Mouse (Mus musculus) neural tube, embryonic 15.5 days (tissue): ENCODE measurements at regions not wholly inside any gene's neighbourhood (a gene's known extent, or its start where the extent isn't known, plus 50 kb on each side); places are given as distances from the start of the nearest gene placed in this dataset.

Experiments
- ATAC-seq: fragments of 200-750 bp; cut with Nextera tagmentation; 2 replicates; pipeline ENCODE4 v1.8.0; 2017; ENCODE audit warnings: mild to moderate bottlenecking, moderate TSS enrichment, moderate library complexity; ENCODE audit not compliant: low FRiP score
- H3K27ac ChIP-seq: fragments of 300-500 bp; sonication (generic); replicated peaks from 2 replicates; pipeline ENCODE4 v1.5.1; 2015; ENCODE audit warnings: mild to moderate bottlenecking, inconsistent platforms
- H3K27me3 ChIP-seq: fragments of 300-500 bp; sonication (generic); replicated peaks from 2 replicates; pipeline ENCODE4 v1.6.1; 2015; ENCODE audit warnings: inconsistent platforms
- H3K36me3 ChIP-seq: fragments of 300-500 bp; sonication (generic); 2 replicates; pipeline ENCODE4 v1.6.1; 2015; ENCODE audit warnings: inconsistent platforms
- H3K4me1 ChIP-seq: fragments of 300-500 bp; sonication (generic); 2 replicates; pipeline ENCODE4 v1.6.1; 2015; ENCODE audit warnings: inconsistent platforms
- H3K4me2 ChIP-seq: fragments of 300-500 bp; sonication (generic); 2 replicates; pipeline ENCODE4 v1.6.1; 2015; ENCODE audit warnings: inconsistent platforms, mild to moderate bottlenecking, moderate library complexity
- H3K4me3 ChIP-seq: fragments of 300-500 bp; sonication (generic); replicated peaks from 2 replicates; pipeline ENCODE4 v1.5.1; 2015; ENCODE audit warnings: mild to moderate bottlenecking, inconsistent platforms
- H3K9ac ChIP-seq: fragments of 300-500 bp; sonication (generic); replicated peaks from 2 replicates; pipeline ENCODE4 v1.6.1; 2015; ENCODE audit warnings: mild to moderate bottlenecking, inconsistent platforms
- H3K9me3 ChIP-seq: fragments of 300-500 bp; sonication (generic); replicated peaks from 2 replicates; pipeline ENCODE4 v1.6.1; 2016; ENCODE audit warnings: inconsistent platforms
- WGBS: fragments of 180-500 bp; shearing (Covaris S2); methylation state at CpG from one replicate; pipeline ENCODE4 v1.1.7; 2015; ENCODE audit warnings: mixed read lengths; 5-methylcytosine and 5-hydroxymethylcytosine counted together

- no peak overlapping the region for H3K4me2 ChIP-seq
- no peak for ATAC-seq
- no peaks in the 10 kb centered on the region for H3K4me1 ChIP-seq
- WGBS = 60% methylated on average over 3 of the region's 3 CpGs
- H3K9ac ChIP-seq = no peak overlapping the region
- no peaks in the 10 kb centered on the region for H3K36me3 ChIP-seq
- H3K27me3 ChIP-seq = no peaks in the 10 kb centered on the region
- H3K9me3 ChIP-seq = no peaks in the 10 kb centered on the region
- H3K4me3 ChIP-seq = no peak overlapping the region
- H3K27ac ChIP-seq = no peak overlapping the region
These were observed 687.0 kb downstream of the Tpm3-rs7 start for GRCm38 (mm10) chr14:114001377-114001776.

DNA sequence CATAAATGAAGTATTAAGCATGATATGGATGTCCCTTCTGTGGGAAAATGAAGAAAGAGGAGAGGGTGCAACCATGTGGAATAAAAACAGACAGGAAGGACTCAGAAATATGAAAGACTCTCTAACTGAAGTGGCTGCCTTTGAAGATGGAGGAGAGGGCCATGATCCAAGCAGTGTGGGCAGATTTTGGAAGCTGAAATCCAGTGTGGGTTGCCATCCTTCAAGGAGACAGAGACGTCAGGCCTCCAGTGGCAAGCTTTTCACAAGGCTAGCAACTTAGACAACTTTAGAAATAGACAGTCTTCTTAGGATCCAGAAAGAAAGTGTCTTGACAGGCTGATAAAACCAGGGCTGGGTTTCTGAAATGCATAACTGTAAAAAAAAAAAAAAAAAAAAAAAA, 688.0 kb downstream of the Tpm3-rs7 start:
- Histone ChIP-seq H3K4me2 (no peak overlapping the region), H3K4me3 (no peak overlapping the region), H3K27me3 (no peaks in the 10 kb centered on the region), H3K4me1 (no peaks in the 10 kb centered on the region), H3K36me3 (no peaks in the 10 kb centered on the region), H3K27ac (no peak overlapping the region), H3K9ac (no peak overlapping the region), H3K9me3 (no peaks in the 10 kb centered on the region)
- 85% methylated on average over 1 of the region's 1 CpGs for WGBS
- no peak for ATAC-seq

DNA sequence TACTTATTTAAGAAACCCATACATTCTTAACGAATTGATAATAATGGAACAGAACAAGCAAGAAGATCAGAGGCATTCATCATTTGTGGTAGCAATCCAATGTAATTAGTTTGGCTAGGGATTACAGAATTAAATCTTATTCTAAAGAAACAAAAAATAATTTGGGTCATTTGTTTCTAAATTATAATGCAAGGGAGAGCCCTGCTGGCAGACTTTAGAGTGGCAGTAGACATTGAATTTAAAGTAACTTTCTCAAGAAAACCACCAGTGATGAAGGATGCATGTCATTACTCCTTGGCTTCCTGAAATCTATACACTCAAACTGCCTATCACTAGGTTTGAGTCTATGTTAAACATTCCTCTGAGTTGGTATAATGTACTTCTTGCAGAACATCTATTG, 722.7 kb downstream of the Tpm3-rs7 start:
- Histone ChIP-seq H3K4me2 (no peak overlapping the region), H3K36me3 (no peaks in the 10 kb centered on the region)
- 83% methylated on average over 1 of the region's 1 CpGs for WGBS

DNA sequence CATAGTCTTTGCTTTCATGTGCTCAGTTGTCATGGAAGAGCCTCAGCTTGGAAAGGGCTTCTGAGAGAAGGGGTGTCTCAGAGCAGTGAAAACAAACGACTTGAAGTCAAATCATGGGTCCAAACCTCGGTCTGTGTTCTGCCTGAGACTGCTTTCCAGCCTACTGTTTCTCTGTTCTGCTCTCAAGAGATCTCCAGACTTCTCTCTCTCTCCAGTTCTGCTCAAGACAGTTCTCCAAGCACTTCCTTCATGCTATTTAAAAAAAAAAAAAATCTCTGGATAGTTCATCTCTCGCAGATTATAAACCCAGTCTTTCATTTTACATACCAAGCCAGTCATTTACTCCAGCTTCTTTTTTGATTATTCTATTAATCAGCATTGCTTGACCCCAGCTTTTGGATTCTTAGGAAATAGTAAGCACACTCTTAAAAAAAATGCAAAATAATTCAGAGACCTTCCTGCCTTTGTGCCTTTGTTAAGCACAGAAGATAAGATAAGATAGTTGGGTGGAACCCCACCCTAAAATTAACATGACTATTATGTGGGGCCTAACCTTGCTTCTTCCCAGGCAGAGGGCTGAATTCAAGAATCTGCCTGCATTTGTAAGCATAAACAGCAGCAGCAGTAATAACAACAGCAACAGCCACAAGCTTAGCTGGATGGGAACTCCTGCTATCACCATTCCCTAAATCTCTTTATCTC, 724.4 kb downstream of the Tpm3-rs7 start:
- H3K4me1 ChIP-seq = no peaks in the 10 kb centered on the region
- no peaks in the 10 kb centered on the region for H3K9me3 ChIP-seq
- no peaks in the 10 kb centered on the region for H3K27me3 ChIP-seq
- no peak for ATAC-seq
- WGBS = 47% methylated on average over 3 of the region's 3 CpGs
- H3K9ac ChIP-seq = no peak overlapping the region
- no peak overlapping the region for H3K4me2 ChIP-seq
- H3K4me3 ChIP-seq = no peak overlapping the region
- H3K27ac ChIP-seq = no peak overlapping the region
- no peaks in the 10 kb centered on the region for H3K36me3 ChIP-seq

More for the DNA sequence above, 722.7 kb downstream of the Tpm3-rs7 start:
- H3K27ac ChIP-seq = no peak overlapping the region
- H3K4me3 ChIP-seq = no peak overlapping the region
- no peaks in the 10 kb centered on the region for H3K4me1 ChIP-seq
- no peak overlapping the region for H3K9ac ChIP-seq
- no peak for ATAC-seq
- no peaks in the 10 kb centered on the region for H3K9me3 ChIP-seq
- no peaks in the 10 kb centered on the region for H3K27me3 ChIP-seq

GRCm38 (mm10) chr14:114053558-114054235, 739.3 kb downstream of the Tpm3-rs7 start:
- ATAC-seq = no peak
- Histone ChIP-seq H3K9me3 (no peaks in the 10 kb centered on the region), H3K4me1 (no peaks in the 10 kb centered on the region), H3K36me3 (no peaks in the 10 kb centered on the region), H3K27me3 (no peaks in the 10 kb centered on the region), H3K27ac (no peak overlapping the region), H3K4me2 (no peak overlapping the region), H3K9ac (no peak overlapping the region), H3K4me3 (no peak overlapping the region)
- WGBS = 85% methylated on average over 5 of the region's 5 CpGs

DNA sequence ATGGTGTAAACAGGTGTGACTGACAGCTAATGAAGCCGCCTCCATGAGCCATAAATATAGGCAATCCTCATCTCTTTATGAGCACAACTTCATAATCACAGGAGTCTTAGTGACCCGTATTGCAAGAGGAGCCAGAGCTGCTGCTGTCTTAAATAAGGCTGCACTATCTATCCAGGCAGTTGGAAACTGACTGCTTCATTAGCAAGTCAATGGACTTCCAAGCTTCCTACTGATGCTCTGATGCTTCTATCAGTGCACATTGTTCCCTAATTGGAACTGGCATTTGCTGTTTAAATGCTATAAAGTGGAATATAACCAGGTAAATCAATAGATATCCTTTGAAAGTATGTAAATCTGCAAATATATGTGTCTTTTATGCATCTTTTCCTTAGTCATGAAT, 746.9 kb downstream of the Tpm3-rs7 start:
- Histone ChIP-seq H3K4me1 (no peaks in the 10 kb centered on the region), H3K36me3 (no peaks in the 10 kb centered on the region), H3K4me3 (no peak overlapping the region), H3K27ac (no peak overlapping the region), H3K4me2 (no peak overlapping the region), H3K9me3 (no peaks in the 10 kb centered on the region), H3K27me3 (no peaks in the 10 kb centered on the region), H3K9ac (no peak overlapping the region)
- ATAC-seq = no peak
- 36% methylated on average over 2 of the region's 2 CpGs for WGBS

DNA sequence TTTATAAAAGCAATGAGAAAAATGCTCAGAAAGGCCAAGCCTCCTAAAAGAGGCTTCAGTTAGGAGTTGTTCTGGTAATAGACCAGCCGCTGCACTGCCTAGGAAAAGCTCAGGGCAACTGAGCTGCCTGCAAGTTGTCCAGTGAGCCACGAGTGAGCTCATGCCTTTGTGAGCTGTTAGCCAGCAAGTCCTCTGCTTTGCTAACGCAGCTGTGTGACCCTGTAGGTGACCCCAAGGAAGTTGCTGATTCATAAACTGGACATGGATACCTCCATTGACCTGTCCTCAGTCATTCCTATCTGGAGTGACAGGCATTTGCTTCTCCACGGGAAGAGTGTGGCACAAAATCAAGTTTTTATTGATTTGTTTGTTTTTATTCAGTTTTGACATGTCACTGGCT, 748.2 kb downstream of the Tpm3-rs7 start:
- Histone ChIP-seq H3K9ac (no peak overlapping the region), H3K36me3 (no peaks in the 10 kb centered on the region), H3K4me1 (no peaks in the 10 kb centered on the region), H3K4me2 (no peak overlapping the region), H3K27me3 (no peaks in the 10 kb centered on the region), H3K27ac (no peak overlapping the region), H3K4me3 (no peak overlapping the region), H3K9me3 (no peaks in the 10 kb centered on the region)
- 48% methylated on average over 4 of the region's 4 CpGs for WGBS
- no peak for ATAC-seq

- Histone ChIP-seq H3K27me3 (no peaks in the 10 kb centered on the region), H3K36me3 (no peaks in the 10 kb centered on the region), H3K9ac (no peak overlapping the region), H3K4me2 (no peak overlapping the region), H3K4me1 (no peaks in the 10 kb centered on the region), H3K27ac (no peak overlapping the region), H3K9me3 (no peaks in the 10 kb centered on the region), H3K4me3 (no peak overlapping the region)
- ATAC-seq = no peak
- WGBS = 70% methylated on average over 2 of the region's 2 CpGs
These were observed 758.8 kb downstream of the Tpm3-rs7 start for GRCm38 (mm10) chr14:114073236-114073635.

DNA sequence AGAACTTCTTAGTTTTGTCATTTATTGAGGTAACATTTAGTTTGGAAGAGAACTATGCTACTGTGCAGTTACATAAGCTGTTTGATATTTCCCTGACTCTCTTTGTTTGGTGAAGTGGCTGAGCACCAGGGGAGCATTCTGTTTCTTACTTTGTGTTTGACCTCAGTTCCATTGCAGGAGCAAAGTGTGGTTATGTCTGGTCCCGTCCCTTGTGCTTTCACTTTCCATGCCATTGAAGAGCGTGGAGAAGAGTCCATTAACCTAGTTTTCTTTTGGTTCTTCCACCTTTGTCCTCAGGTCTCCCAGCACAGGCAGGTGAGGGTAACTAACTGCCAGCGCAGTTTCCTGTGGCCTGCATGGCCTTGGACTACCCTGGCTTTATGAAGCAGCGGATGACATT, 759.6 kb downstream of the Tpm3-rs7 start:
- H3K4me2 ChIP-seq = no peak overlapping the region
- H3K4me3 ChIP-seq = no peak overlapping the region
- 83% methylated on average over 4 of the region's 4 CpGs for WGBS
- no peak overlapping the region for H3K9ac ChIP-seq
- no peaks in the 10 kb centered on the region for H3K27me3 ChIP-seq
- no peaks in the 10 kb centered on the region for H3K9me3 ChIP-seq
- H3K4me1 ChIP-seq = no peaks in the 10 kb centered on the region
- H3K36me3 ChIP-seq = no peaks in the 10 kb centered on the region
- no peak for ATAC-seq
- H3K27ac ChIP-seq = no peak overlapping the region

GRCm38 (mm10) chr14:114106786-114107185, 792.4 kb downstream of the Tpm3-rs7 start:
- ATAC-seq = no peak
- Histone ChIP-seq H3K27me3 (no peaks in the 10 kb centered on the region), H3K4me3 (no peak overlapping the region), H3K36me3 (no peaks in the 10 kb centered on the region), H3K27ac (no peak overlapping the region), H3K9ac (no peak overlapping the region), H3K9me3 (no peaks in the 10 kb centered on the region), H3K4me2 (no peak overlapping the region), H3K4me1 (no peaks in the 10 kb centered on the region)
- 78% methylated on average over 8 of the region's 8 CpGs for WGBS

GRCm38 (mm10) chr14:114128491-114128890, 814.1 kb downstream of the Tpm3-rs7 start:
- Histone ChIP-seq H3K36me3 (no peaks in the 10 kb centered on the region), H3K27me3 (no peaks in the 10 kb centered on the region), H3K9me3 (no peaks in the 10 kb centered on the region), H3K9ac (no peak overlapping the region), H3K27ac (no peak overlapping the region), H3K4me3 (no peak overlapping the region), H3K4me2 (no peak overlapping the region), H3K4me1 (no peaks in the 10 kb centered on the region)
- ATAC-seq = no peak
- WGBS = 100% methylated on average over 2 of the region's 2 CpGs

GRCm38 (mm10) chr14:114166005-114166404, 851.6 kb downstream of the Tpm3-rs7 start:
- Histone ChIP-seq H3K27me3 (no peaks in the 10 kb centered on the region), H3K9me3 (no peaks in the 10 kb centered on the region), H3K36me3 (no peaks in the 10 kb centered on the region), H3K4me2 (no peak overlapping the region), H3K4me3 (no peak overlapping the region), H3K4me1 (no peaks in the 10 kb centered on the region), H3K9ac (no peak overlapping the region), H3K27ac (no peak overlapping the region)
- 83% methylated on average over 4 of the region's 4 CpGs for WGBS
- no peak for ATAC-seq
